Mouse (Mus musculus) neural tube, embryonic 13.5 days (tissue): Measurements from ENCODE around the gene Upf1. TPM values are rescaled to one million over a fixed set of nuclear protein-coding genes. Genes with fewer than 3 reads are reported as not detected.

Source experiments
- ATAC-seq: fragments of 200-750 bp; cut with Nextera tagmentation; 2 replicates; pipeline ENCODE4 v1.8.0; 2017; ENCODE audit warnings: low read depth, mild to moderate bottlenecking, moderate TSS enrichment, moderate library complexity
- H3K27ac ChIP-seq: fragments of 300-500 bp; sonication (generic); replicated peaks from 2 replicates; pipeline ENCODE4 v1.5.1; 2015; ENCODE audit warnings: moderate library complexity, mild to moderate bottlenecking, inconsistent platforms
- H3K27me3 ChIP-seq: fragments of 300-500 bp; sonication (generic); 2 replicates; pipeline ENCODE4 v1.6.1; 2015; ENCODE audit warnings: mild to moderate bottlenecking, inconsistent platforms
- H3K36me3 ChIP-seq: fragments of 300-500 bp; sonication (generic); 2 replicates; pipeline ENCODE4 v1.6.1; 2015; ENCODE audit warnings: mild to moderate bottlenecking, inconsistent platforms
- H3K4me1 ChIP-seq: fragments of 300-500 bp; sonication (generic); replicated peaks from 2 replicates; pipeline ENCODE4 v1.6.1; 2015; ENCODE audit warnings: inconsistent platforms
- H3K4me2 ChIP-seq: fragments of 300-500 bp; sonication (generic); 2 replicates; pipeline ENCODE4 v1.6.1; 2015; ENCODE audit warnings: inconsistent platforms, mild to moderate bottlenecking, moderate library complexity
- H3K4me3 ChIP-seq: fragments of 300-500 bp; sonication (generic); 2 replicates; pipeline ENCODE4 v1.5.1; 2015; ENCODE audit warnings: mild to moderate bottlenecking, inconsistent platforms
- H3K9ac ChIP-seq: fragments of 300-500 bp; sonication (generic); 2 replicates; pipeline ENCODE4 v1.6.1; 2015; ENCODE audit warnings: moderate library complexity, mild to moderate bottlenecking, inconsistent platforms
- H3K9me3 ChIP-seq: fragments of 300-500 bp; sonication (generic); 2 replicates; pipeline ENCODE4 v1.6.1; 2016; ENCODE audit warnings: inconsistent platforms
- WGBS: fragments of 180-500 bp; shearing (Covaris S2); methylation state at CpG from one replicate; pipeline ENCODE4 v1.1.7; 2015; 5-methylcytosine and 5-hydroxymethylcytosine counted together
- polyA plus RNA-seq: library from polyadenylated mRNA; unstranded; fragments of >200 nt; fragmentation: Nextera tagmentation; extraction: Ambion mirVana; gene quantifications from 2 replicates; pipeline ENCODE4 v1.2.1, GENCODE M21; 2015

Upf1 gene
- polyA plus RNA-seq, 1 experiment from 2014 or later, result 16.3 TPM

DNA sequence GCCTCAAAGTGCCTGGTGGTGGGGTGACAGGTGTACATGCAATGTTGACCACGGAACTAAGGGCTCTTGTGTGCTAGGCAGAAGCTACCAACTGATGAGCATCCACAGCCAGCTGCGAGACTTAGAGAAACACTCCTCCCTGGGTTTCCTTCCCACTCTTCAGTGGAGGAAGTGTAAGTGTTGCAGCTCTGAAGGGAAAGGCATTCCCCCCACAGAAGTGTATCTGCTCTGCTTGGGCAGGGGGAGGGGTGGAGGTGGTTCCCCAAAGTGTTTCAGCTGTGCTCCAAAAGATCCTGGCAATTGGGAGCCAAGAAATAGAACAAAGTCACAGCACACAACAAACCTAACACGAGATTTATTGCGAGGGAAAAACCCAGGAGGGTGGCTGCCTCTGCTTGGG lies 926 bp upstream of the Upf1 start:
- Histone ChIP-seq H3K9me3 (no peaks in the 10 kb centered on the region), H3K27ac (peak overlapping the region; percentile 88), H3K4me1 (peaks cover 44% of the 10 kb centered on the region), H3K4me2 (peak overlapping the region; percentile 74), H3K36me3 (peaks cover 5% of the 10 kb centered on the region), H3K27me3 (0 out of 2 replicates have a peak, but pooled peaks cover 4% of the 10 kb centered on the region), H3K4me3 (peak overlapping the region; percentile 100), H3K9ac (peak overlapping the region; percentile 98)
- 70% methylated on average over 4 of the region's 4 CpGs for WGBS
- ATAC-seq, result peak; percentile 6; the same call in 1 of the 2 replicates

DNA sequence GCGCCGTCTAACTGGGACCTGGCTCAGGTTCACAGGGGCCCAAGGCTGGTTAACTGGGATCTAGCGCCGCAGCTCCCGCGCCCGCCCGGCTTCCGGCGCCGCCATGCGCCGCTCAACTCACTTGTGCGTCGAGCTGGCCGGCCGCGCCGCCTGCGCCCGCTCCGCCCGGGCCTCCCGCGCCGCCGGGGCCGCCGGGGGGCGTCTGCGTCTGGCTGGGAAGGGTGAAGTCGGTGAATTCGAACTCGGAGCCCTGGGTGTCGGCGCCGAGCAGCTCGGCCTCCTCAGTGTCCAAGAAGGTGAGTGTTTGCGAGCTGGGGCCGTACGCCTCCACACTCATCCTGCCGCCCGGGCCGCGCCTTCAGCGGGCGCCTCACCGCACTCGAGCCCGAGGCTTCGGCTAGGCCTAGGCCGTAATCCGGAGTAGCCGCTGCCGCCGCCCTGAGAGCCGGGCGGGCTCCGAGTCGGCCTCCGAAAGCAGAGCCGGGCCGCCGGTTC lies 374 bp downstream of the Upf1 start:
- Histone ChIP-seq H3K27ac (peak overlapping the region; percentile 90), H3K4me3 (peak overlapping the region; percentile 100), H3K9ac (peak overlapping the region; percentile 98), H3K4me1 (peaks cover 57% of the 10 kb centered on the region), H3K27me3 (no peaks in the 10 kb centered on the region), H3K36me3 (peaks cover 13% of the 10 kb centered on the region), H3K9me3 (no peaks in the 10 kb centered on the region), H3K4me2 (peak overlapping the region; percentile 100)
- under 1% methylated on average over 60 of the region's 64 CpGs for WGBS
- ATAC-seq, result peak; percentile 46

DNA sequence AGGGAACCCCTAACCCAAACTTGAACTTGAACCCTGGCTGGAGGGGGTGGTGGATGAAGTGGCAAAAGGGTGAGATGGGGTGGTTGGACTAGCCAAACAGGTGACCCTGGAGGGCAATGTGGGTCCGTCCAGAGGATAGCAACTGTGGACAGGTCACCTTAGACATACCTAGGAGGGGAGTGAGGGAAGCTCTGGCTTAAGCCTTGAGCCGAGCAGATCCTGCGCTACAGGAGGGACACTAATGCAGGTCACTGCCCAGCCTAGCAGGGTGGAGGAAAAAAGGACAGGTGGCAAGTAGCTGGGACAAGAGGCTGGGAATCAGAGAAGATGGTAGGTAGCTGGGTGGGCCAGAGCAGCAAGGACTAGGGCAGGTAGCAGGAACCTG lies 1.1 kb downstream of the Upf1 start:
- Histone ChIP-seq H3K36me3 (peaks cover 13% of the 10 kb centered on the region), H3K27ac (no peak overlapping the region), H3K9me3 (no peaks in the 10 kb centered on the region), H3K27me3 (no peaks in the 10 kb centered on the region), H3K4me2 (peak overlapping the region; percentile 100), H3K4me3 (peak overlapping the region; percentile 100), H3K9ac (peak overlapping the region; percentile 98), H3K4me1 (peaks cover 58% of the 10 kb centered on the region)
- no peak for ATAC-seq
- 32% methylated on average over 3 of the region's 3 CpGs for WGBS

DNA sequence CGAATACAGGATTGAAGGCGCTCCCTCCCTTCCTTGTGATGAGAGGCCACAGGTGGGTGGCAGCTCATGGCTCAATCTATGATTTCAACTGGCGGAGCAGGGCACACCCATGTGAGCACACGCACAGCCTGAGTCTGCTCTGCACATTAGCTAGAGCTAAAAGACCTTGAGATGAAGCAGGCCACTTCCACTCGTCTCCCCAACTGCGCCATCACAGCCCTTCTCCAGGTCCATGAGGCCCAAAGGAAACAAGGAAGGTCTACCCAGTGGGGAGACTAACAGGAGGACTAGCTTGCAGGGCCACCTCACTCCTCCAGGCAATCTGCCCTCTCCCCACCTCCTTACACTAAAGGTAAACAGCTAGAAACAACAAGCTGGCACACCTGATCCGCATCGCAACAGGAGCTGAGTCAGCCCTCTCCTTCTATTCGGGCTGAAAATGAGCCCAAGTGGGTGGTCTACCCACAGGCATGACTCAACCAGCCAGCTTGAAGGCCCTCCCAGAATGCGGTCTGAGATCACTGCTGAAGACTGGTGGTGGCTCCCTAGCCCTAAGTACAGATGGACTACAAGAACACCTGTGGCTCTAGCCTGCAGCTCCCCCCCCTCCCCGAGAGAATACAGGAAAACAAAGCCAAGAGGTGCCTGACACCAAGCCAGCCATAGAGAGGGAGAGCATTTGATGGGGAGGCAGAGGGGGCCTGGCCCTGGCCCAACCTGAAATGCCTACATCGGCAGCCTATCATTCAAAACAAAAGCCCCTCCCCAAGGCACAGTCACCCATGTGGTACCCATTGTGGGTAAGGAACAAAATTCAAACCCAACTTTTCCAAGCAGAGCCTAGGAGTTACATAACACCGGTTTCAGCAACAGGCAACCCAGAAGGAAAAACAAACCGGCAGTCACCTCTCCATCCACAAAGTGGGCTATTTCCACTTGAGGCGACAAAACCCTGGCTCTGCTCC lies 1.8 kb downstream of the Upf1 start:
- no peak for ATAC-seq
- no peak overlapping the region for H3K27ac ChIP-seq
- no peaks in the 10 kb centered on the region for H3K9me3 ChIP-seq
- WGBS, result 57% methylated on average over 15 of the region's 15 CpGs
- peaks cover 13% of the 10 kb centered on the region for H3K36me3 ChIP-seq
- H3K4me3 ChIP-seq, result peak overlapping the region; percentile 100
- H3K9ac ChIP-seq, result peak overlapping the region; percentile 98
- H3K27me3 ChIP-seq, result no peaks in the 10 kb centered on the region
- H3K4me2 ChIP-seq, result peak overlapping the region; percentile 100
- H3K4me1 ChIP-seq, result peaks cover 58% of the 10 kb centered on the region

DNA sequence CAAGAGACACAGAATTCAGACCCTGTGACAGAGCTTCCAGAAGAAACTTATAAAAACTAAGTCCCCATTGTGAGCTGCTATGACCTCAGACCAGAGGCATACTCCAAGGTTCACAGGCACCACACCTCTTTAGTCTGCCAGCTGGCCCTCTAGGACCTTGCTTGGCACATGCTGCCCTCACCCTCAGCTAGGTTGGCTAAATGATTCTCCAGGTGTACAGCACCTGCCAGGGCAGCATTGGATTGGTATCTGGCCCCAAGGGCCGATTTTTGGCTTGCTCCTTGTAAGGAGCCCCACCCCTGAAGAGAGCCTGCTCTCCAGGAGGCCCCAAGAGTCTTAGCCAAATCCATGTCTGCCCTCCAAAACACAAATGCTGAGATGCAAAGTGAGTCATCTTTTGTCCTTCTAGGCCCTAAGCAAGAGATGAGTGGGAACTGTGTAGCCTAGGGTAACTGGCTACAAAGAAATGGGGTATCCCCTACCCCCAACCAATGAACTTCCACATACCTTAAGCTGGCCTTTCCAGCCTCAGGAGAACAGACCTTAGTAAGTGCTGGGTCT lies 5.1 kb downstream of the Upf1 start:
- H3K27ac ChIP-seq, result no peak overlapping the region
- no peak overlapping the region for H3K4me2 ChIP-seq
- no peaks in the 10 kb centered on the region for H3K27me3 ChIP-seq
- H3K4me3 ChIP-seq, result no peak overlapping the region
- H3K9me3 ChIP-seq, result no peaks in the 10 kb centered on the region
- H3K36me3 ChIP-seq, result peaks cover 25% of the 10 kb centered on the region
- ATAC-seq, result no peak
- peaks cover 49% of the 10 kb centered on the region for H3K4me1 ChIP-seq
- 79% methylated on average over 1 of the region's 1 CpGs for WGBS
- H3K9ac ChIP-seq, result no peak overlapping the region

DNA sequence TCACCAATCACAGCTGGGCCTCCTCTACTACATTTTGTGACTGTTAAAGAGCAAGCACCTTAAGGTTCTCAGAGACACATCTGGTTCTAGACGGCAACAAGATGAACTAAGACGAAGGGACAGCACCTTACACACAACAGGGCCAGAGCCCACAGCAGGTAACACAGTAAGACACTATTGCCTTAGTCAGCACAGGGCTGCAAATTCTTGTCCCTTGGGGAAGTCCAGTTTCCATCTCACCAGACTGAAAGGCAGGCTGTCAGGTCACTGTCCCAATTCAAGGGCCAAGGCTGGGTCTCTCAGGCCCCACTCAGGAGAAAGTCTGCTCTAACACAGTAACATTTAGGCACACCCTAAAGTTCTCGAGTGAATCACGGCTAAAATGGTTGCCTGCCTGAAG lies 5.6 kb downstream of the Upf1 start:
- Histone ChIP-seq H3K36me3 (peaks cover 30% of the 10 kb centered on the region), H3K4me1 (peaks cover 48% of the 10 kb centered on the region), H3K27ac (no peak overlapping the region), H3K27me3 (no peaks in the 10 kb centered on the region), H3K9me3 (no peaks in the 10 kb centered on the region), H3K9ac (no peak overlapping the region), H3K4me3 (no peak overlapping the region), H3K4me2 (no peak overlapping the region)
- no peak for ATAC-seq
- 95% methylated on average over 4 of the region's 4 CpGs for WGBS

DNA sequence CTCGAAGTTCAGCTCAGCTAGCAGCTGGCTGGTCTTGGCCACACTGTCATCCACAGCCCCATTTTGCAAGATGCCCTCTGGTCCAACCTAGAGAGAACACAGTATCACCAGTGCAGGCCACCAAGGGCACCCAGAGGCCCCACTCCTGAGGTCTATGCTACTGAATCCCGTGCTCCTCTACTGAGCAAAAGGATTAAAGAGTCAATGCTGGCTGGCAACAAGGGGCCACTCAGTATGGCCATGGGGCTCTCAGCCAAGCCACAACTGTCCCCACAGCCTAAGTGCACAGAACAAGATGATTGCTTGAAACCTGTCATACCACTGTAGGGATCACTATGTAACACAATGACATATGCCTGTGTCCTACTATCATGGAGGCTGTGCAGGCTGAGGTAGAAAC lies 8.8 kb downstream of the Upf1 start:
- Histone ChIP-seq H3K36me3 (peaks cover 60% of the 10 kb centered on the region), H3K4me2 (no peak overlapping the region), H3K9ac (0 out of 2 replicates have a peak overlapping the region, but pooled peaks have one; percentile 12), H3K27ac (no peak overlapping the region), H3K4me3 (no peak overlapping the region), H3K9me3 (no peaks in the 10 kb centered on the region), H3K27me3 (no peaks in the 10 kb centered on the region), H3K4me1 (peaks cover 17% of the 10 kb centered on the region)
- WGBS, result 94% methylated on average over 2 of the region's 2 CpGs
- ATAC-seq, result no peak

DNA sequence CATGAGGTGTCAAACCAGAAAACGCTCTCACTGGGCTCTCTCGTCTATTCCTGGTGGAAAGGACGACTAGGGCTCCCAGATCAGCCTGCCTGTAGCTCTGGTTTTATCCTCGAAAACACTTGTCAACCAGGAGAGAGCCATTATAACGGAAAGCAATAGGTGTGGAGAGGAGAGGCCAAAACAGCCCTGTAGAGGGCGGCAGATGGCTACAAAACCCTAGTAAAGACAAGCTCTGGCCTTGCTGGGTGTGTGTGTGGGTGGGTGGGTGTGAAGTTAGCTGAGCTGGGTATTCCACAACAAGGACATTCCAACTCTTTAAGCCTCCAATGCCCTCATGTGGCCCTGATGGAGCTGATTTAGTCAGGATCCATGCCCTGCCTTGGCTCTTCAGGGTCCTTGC lies 9.4 kb downstream of the Upf1 start:
- Histone ChIP-seq H3K4me2 (no peak overlapping the region), H3K9me3 (no peaks in the 10 kb centered on the region), H3K4me3 (no peak overlapping the region), H3K27me3 (no peaks in the 10 kb centered on the region), H3K9ac (peak overlapping the region; percentile 5; the same call in 1 of the 2 replicates), H3K4me1 (peaks cover 11% of the 10 kb centered on the region), H3K27ac (no peak overlapping the region), H3K36me3 (peaks cover 60% of the 10 kb centered on the region)
- WGBS, result 67% methylated on average over 6 of the region's 6 CpGs
- ATAC-seq, result peak; percentile 52; the same call in 1 of the 2 replicates

DNA sequence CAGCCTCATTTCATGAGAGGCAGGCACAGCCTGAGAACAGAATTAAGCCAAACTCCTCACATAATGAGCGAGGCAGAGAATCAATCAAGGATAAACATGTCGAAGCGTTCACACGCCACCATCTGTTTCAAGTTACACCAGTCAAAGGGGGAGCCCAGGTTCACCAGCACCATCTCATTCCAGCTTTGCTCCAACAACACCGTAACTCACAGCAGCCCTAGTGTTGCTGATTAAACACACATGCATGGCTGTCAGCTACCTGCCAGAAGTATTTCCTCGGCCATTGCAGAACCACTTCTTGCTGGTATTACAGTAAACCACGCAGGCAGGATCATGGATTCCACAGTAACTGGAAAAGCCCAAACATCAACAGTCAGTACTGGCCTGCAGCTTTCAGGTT lies 10.0 kb downstream of the Upf1 start:
- Histone ChIP-seq H3K4me1 (peaks cover 5% of the 10 kb centered on the region), H3K4me2 (no peak overlapping the region), H3K36me3 (peaks cover 60% of the 10 kb centered on the region), H3K27me3 (no peaks in the 10 kb centered on the region), H3K27ac (no peak overlapping the region), H3K9ac (peak overlapping the region; percentile 5; the same call in 1 of the 2 replicates), H3K4me3 (no peak overlapping the region), H3K9me3 (no peaks in the 10 kb centered on the region)
- ATAC-seq, result no peak
- 75% methylated on average over 7 of the region's 7 CpGs for WGBS

DNA sequence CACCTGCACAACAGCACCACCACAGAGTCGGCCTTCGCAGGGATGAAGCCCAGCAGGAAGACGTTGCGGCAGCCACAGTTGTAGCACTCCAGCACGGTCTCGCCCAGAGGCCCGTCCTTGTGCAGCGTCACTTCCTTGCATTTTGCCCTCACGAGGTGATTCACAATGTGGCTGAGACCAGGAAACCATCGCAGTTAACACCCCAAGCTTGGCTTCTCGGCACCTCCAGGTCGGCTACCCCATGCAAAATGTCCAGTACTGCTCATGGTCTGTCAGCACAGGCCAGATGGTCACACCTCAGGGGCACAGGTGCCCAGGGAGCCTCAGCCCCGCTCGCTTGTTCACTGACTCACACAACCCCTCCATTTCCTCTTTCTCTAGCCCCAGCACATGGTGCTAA lies 11.1 kb downstream of the Upf1 start:
- WGBS, result 94% methylated on average over 14 of the region's 14 CpGs
- Histone ChIP-seq H3K9me3 (no peaks in the 10 kb centered on the region), H3K4me3 (no peak overlapping the region), H3K27ac (no peak overlapping the region), H3K4me2 (no peak overlapping the region), H3K27me3 (no peaks in the 10 kb centered on the region), H3K4me1 (no peaks in the 10 kb centered on the region), H3K9ac (peak overlapping the region; percentile 31; the same call in 1 of the 2 replicates), H3K36me3 (peaks cover 71% of the 10 kb centered on the region)
- no peak for ATAC-seq

DNA sequence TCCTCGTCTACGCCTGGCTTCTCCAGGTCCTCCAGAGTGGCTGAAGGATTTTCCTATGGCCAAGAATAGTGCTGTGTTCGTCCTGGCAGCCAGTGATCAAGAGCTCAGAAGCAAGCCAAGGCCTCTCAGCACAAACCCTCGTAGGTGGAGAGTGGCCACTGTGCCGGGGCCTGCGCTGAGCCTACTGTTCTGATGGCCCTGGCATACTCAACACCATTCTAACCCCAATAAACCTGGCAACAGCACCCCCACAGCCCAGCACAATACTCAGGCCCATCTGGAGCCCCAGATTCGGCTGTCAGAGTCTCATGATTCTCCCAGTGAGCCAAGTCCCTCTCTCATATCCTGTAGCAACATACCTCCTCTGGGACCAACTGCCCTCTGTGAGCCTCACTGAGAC lies 12.4 kb downstream of the Upf1 start:
- no peak overlapping the region for H3K9ac ChIP-seq
- 90% methylated on average over 7 of the region's 7 CpGs for WGBS
- no peaks in the 10 kb centered on the region for H3K4me1 ChIP-seq

DNA sequence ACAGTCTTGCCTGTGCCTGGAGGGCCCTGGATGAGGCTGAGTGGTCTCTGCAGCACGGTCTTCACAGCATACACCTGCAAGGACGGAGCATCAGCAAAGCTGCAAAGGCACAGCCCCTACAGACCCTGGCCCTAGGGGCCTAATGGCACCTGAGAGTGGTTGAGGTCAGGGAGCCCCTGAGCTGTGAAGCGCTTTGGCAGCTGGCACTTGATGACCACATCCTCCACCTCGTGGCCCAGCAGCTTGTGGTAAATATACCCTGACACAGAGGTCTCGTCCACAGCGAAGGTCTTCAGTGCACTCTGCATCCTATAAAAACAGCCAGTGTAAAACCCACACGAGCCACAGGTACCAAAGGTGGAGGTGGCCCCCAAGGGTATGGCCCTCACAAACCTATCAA lies 14.1 kb downstream of the Upf1 start:
- Histone ChIP-seq H3K9me3 (no peaks in the 10 kb centered on the region), H3K36me3 (peaks cover 99% of the 10 kb centered on the region), H3K4me3 (no peak overlapping the region), H3K9ac (no peak overlapping the region), H3K27ac (no peak overlapping the region), H3K4me2 (no peak overlapping the region), H3K4me1 (no peaks in the 10 kb centered on the region), H3K27me3 (no peaks in the 10 kb centered on the region)
- no peak for ATAC-seq
- 96% methylated on average over 7 of the region's 7 CpGs for WGBS

More for the DNA sequence above, 12.4 kb downstream of the Upf1 start:
- Histone ChIP-seq H3K27me3 (no peaks in the 10 kb centered on the region), H3K9me3 (no peaks in the 10 kb centered on the region), H3K27ac (no peak overlapping the region), H3K4me3 (no peak overlapping the region), H3K4me2 (no peak overlapping the region), H3K36me3 (peaks cover 84% of the 10 kb centered on the region)
- no peak for ATAC-seq
